Mouse (Mus musculus): ENCODE measurements around the gene 4930432M17Rik.

Gene 4930432M17Rik

GRCm38 (mm10) chr3:121672135-121672790, 1.7 kb downstream of the 4930432M17Rik start:
- DNase-seq (ENCODE audit: low read depth, low spot score), result no peak

GRCm38 (mm10) chr3:121678935-121679334, 8.4 kb downstream of the 4930432M17Rik start:
- no peak for DNase-seq (ENCODE audit: low read depth, low spot score)

DNA sequence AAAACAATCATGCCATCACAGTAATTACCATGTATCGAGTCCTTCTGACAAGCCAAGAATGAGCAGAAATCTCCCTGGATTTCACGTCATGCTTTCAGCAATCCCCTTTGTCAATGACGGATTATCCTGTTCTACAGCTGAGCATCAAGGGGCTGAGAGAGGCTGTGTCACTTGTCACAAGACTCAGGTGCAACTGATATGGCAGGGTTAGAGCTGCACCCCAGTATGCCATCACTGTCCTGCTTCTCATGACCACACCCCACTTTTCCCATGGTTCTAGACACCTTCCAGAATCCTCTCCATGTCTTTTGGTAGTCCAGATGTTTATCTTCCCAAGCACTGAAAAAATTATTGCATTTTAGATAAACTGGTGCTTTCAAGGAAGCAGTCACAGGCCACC, 8.9 kb downstream of the 4930432M17Rik start:
- no peak for DNase-seq (ENCODE audit: low read depth, low spot score)

- DNase-seq (ENCODE audit: low read depth, low spot score), result no peak
Measured at GRCm38 (mm10) chr3:121680187-121680586, 9.6 kb downstream of the 4930432M17Rik start.

GRCm38 (mm10) chr3:121682439-121683411, 12.2 kb downstream of the 4930432M17Rik start:
- no peak for DNase-seq (ENCODE audit: low read depth, low spot score)

DNA sequence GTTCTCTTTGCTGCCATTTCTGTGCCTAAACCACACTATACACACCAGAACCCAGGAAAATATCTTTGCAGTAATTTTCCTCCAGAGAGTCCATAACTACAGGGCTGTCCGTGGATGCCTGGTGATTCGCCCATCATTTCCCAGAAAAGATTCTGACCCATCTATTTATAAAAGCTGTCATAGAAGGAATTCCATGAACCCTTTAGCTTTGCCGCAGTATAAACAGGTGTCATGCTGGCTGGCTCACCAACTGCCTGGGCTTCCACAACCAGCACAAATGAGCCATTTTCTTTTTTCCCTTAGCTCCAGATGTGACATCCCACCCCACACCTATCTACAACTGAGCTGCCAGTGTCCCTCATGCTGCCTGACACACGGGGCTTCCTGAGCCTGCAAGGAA, 14.0 kb downstream of the 4930432M17Rik start:
- no peak for DNase-seq (ENCODE audit: low read depth, low spot score)

DNA sequence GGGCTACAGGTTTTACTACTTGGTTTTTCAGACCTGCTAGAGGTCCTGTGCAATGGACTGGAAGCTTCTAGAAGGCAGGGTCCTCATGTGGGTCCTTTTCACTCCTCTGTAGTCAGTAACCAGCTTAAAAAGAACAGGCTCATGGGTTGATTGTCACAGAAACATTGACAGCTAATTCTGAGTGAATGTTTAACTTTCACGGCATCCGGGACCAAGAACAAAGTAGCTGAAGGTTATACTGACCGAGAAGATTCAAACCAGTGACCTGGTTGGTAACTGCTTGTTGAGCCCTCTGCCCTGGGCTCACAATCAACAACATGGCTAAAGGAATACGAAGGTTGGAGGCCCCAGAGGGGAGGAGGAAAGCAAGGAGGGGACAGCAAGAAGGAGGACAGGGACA, 14.4 kb downstream of the 4930432M17Rik start:
- no peak for DNase-seq (ENCODE audit: low read depth, low spot score)

- DNase-seq (ENCODE audit: low read depth, low spot score), result no peak
Measured at GRCm38 (mm10) chr3:121685985-121686384, 15.4 kb downstream of the 4930432M17Rik start.

- DNase-seq (ENCODE audit: low read depth, low spot score), result no peak
Measured at GRCm38 (mm10) chr3:121686408-121686911, 15.9 kb downstream of the 4930432M17Rik start.

DNA sequence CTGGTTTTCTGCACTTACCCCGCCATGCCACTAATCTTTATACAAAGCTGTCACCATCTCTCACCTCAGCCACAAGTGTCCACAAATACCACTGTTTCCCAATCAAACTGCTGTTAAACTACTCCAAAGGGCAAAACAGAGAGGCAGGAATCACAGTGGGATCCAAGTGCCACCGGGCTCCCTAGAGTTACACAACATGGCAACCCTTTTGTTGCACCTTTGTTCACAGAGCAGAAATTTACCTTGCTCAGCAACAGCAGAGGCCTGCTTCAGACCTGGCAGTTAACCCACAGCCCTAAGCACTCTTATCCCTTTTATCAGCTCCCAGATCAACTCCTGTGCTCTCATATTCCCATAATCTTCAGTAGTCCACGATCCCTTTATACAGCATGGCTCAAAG, 17.2 kb downstream of the 4930432M17Rik start:
- no peak for DNase-seq (ENCODE audit: low read depth, low spot score)

DNA sequence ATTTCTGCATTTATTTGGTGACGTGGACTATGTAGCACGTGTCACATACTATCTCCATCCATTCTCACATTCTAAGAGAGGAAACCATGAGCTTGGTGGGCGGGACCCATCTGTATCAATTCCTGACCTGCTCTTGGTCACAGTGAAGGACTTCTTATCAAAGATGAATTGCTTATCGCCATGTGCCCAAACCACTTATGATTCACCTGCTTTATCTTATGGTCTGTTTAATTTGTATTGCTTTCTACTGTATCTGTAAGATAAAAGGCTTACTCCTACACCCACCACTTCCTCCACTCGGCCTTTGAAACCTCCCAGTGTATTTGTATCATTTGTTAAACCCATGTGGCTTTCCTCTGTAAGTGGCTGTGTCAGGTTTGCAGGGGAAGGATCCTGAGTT, 18.5 kb downstream of the 4930432M17Rik start:
- DNase-seq (ENCODE audit: low read depth, low spot score), result no peak

DNA sequence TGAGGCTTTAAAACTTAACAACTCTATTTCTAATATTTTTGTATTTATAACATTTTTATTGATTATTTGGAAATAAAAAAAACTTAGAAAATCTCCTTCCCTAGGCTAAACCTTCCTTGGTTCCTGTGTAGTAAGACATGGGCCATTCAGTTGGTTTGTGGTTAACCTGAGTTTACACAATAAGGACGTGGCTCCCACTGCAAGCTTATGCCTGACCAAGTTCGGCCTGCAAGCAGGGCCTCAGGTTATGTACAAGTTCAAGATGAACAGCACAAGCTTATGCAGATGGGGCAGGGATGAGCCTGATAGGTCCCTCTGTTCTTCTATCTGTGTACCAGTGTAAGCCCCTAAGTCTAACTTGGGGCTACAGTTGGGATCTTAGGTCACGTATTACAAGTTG, 19.1 kb downstream of the 4930432M17Rik start:
- DNase-seq (ENCODE audit: low read depth, low spot score), result no peak

- no peak for DNase-seq (ENCODE audit: low read depth, low spot score)
Measured at GRCm38 (mm10) chr3:121693001-121693730, 22.6 kb downstream of the 4930432M17Rik start.

GRCm38 (mm10) chr3:121693746-121694145, 23.2 kb downstream of the 4930432M17Rik start:
- no peak for DNase-seq (ENCODE audit: low read depth, low spot score)

DNA sequence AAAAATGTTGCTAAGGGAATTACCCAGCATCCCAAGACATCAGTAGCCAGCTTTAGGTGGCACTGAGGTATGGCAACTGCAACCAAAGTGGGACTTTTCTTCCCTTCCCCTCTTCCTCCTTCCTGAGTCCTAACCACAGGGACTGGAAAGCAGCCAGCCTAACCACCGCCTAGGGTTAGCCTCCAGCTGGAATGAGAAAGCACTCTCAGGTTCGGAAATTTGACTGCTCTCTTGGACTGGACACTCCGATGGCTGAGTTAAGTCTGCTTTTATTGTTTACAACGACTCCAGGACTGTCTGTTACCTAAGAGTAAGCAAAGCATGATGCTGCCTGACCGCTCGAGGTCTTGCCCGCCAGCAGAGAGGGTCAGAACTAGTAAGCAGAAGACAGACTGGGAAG, 26.6 kb downstream of the 4930432M17Rik start:
- DNase-seq (ENCODE audit: low read depth, low spot score), result no peak

DNA sequence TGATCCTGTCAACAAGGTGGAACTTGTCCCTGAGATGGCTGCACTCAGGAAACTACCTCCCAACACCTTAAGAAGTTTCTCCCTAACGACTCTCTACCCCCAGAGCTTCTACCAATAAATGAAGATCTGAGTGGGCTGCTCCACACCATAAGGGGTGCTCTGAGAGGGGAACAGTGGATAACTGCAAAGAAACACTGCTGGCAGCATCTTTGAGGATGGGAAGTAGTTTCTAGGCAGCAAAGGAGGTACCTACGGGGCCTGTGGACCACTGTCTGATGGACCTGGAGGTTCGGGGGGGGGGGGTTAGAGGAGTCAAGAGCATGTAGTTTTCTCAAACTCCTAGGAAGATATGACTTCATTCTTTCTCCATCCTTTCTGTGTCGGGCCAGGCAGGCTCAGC, 28.8 kb downstream of the 4930432M17Rik start:
- DNase-seq (ENCODE audit: low read depth, low spot score), result no peak

GRCm38 (mm10) chr3:121699849-121700248, 29.3 kb downstream of the 4930432M17Rik start:
- no peak for DNase-seq (ENCODE audit: low read depth, low spot score)

- no peak for DNase-seq (ENCODE audit: low read depth, low spot score)
Measured at GRCm38 (mm10) chr3:121700364-121700952, 29.9 kb downstream of the 4930432M17Rik start.

DNA sequence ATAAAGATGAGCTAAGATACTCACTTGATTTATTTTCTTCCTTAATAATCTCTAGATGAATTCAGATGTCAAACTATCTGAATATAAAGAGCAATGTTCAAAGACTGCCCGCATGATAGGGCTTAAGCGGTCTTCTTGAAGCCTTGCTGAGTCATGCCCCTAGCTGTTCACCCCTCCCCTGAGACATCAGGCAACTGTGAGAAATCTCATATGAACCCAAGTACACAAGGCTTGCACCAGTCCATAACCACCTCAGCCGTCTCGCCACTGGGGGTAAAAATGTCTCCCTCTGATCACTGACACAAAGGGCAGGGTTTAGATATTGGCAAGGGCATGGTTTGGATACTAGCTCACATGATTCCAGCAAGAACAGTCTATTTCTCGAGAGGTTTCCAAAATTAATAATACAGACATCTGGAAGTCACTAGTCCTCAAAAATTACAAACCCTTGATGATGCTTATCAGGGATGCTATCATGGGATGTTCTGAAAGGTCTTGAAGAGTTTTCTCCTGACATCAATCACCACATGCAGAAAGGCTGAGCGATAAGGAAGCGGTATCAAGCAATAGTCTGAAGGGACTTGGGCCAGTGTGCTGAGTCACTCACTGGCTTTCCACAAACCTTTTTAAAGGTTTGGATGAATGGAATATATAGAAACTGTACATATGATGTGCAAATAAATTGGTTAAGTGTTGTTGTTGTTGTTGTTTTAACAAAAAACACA, 32.8 kb downstream of the 4930432M17Rik start:
- no peak for DNase-seq (ENCODE audit: low read depth, low spot score)

DNA sequence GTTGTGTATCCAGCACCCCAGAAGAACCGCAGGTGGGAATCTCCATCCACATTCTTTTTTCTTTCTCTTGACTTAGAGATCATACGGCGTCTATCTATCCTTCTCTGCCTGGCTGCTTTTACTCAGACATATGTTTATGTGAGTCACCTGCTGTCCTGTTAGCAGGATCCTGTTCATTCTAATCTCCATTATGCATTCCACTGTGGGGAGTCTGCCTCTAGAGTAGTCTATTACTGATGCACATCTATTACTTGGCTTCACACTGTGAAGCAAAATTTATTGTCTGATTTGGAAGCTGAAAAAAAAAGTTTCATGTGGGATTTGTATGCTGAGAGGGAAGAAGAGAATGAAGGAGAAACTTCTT, 33.3 kb downstream of the 4930432M17Rik start:
- DNase-seq (ENCODE audit: low read depth, low spot score), result no peak

- DNase-seq (ENCODE audit: low read depth, low spot score), result no peak
Measured at GRCm38 (mm10) chr3:121706087-121706486, 35.5 kb downstream of the 4930432M17Rik start.

Measured in A20 (cell line).